Mouse (Mus musculus): ENCODE measurements around the gene Tuba1a.
"Not testable (repeated sequence)": the region's sequence is repeated elsewhere in the genome, so short reads cannot be mapped to it uniquely, and the experiment has no call there.

Tuba1a gene

DNA sequence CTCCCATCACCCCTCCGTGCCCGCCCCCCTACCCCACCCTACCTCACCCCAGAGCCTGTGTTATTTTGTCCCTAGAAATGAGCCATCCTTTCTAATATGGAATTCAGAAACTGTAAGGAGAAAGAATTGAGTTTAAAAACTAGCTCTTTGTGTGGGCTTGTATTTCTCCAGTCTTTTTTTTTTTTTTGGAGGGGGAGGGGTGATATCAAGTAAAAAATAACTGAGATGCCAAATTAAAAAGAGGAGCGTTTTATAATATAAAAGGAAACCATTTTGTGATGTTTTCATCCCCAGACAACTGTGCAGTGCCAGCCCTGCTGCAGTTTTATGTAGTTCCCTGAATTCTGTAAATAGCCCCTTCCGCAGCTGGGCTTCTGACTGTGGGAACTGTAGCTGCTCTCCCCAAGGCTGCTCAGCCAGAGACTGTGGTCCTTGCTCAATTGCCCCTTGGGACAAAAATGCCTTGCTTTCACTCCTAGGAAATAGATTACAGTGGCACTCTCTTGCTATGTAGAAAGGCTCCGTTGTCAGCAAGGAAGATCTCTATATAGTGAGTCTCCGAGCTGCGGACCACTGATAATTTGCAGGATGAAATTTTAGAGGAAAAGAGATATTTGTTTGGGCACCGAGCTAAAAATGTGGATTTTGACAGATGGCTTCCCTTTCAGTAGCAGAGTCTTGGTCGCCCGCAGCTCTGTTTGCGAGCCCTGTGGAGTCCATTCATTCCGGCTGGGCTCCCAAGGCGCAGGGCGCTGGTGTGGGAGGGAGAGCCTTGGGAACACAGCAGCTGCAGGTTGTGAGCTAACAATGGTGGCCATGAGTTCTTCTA is 1.1 kb upstream of the Tuba1a start:
- no peak for DNase-seq

DNA sequence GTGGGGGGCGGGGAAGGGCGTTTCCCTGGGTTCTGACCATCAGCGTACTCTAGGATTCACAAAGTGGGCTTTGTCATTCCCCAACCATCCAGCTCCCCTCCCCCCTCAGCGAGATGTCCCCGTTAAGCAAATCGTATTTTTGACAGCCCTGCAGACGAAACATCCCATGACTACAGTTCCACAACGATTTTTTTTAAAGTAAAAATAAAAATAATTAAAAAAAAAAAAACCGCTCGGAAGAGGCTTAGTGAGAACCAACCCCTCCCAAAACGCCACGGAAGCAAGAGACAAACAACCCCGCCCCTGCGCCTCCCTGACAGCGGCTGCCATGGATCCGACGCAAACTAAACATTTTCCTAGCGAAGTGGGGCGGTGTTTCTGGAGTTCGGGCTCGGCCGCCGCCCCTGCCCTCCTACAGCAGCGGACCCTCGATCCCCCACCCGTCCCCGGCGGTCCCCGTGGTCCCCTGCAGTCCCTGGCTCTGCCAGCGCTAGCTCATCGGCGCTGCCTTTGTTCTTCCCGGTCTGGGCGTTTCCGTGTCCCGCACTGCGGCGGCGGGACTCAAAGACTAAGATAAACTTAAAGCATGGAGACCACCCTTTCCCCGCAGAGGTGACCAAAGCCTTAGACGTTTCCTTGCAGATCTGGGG is 627 bp downstream of the Tuba1a start:
- DNase-seq: peak; percentile 65

DNA sequence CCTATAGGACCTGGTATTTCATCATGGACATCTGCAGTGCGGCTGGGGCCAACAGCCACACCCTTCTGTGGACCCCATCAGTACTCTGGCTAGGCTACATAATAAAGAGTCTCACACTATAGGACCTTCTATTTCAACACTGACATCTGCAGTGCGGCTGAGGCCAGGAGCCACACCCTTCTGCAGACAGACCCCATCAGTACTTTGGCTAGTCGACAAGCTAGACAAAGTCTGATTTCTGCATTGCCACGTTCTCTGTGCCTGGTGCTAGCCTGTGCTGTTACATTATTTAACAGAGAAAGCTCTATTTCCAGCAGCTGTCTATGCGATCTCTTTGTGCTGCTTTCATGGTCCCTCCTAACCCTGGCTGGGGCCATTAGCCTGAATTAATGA is 1.4 kb downstream of the Tuba1a start:
- no peak for DNase-seq

DNA sequence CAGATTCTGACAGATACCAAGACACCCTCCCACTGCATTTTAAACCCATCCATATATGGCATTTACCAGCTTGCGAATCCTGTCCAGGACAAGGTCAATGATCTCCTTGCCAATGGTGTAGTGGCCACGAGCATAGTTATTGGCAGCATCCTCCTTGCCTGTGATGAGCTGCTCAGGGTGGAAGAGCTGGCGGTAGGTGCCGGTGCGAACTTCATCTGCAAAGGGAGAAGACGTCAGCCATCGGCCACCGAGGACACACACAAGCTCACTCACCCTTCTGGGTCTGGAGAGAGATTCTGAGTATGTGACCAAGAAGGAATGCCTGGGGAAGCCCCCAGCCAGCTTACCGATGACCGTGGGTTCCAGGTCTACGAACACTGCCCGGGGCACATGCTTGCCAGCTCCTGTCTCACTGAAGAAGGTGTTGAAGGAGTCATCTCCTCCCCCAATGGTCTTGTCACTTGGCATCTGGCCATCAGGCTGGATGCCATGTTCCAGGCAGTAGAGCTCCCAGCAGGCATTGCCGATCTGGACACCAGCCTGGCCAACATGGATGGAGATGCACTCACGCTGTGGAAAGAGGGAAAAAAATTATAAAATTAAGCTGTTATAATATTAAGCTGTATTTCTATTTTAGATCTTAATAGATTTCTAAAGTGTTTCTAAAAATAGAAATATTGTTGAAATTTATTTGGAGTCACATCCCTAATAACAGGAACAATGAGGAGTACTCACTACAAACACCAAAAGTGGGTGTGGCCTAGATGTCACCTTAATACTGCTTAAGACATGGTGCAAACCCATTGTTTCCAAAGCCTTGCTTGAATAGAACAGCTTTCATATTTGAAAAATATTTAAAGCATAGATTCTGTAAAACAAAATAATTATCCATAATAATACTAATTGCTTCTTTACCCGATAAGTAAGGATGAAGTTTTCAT is 2.1 kb downstream of the Tuba1a start:
- DNase-seq: not testable (repeated sequence)

DNA sequence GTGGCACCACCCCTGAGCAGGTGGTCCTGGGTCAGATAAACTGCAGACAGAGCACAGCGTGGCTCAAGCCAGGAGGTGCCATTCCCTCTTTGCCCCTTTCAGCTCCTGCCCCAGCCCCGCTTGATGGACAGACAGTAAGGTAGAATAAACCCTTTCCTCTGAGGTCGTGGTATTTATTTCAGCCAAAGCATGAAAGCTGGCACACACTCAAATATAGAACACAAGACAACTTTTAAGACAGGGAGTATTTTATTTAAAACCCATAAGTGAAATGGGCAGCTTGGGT is 4.0 kb downstream of the Tuba1a start:
- DNase-seq: no peak

DNA sequence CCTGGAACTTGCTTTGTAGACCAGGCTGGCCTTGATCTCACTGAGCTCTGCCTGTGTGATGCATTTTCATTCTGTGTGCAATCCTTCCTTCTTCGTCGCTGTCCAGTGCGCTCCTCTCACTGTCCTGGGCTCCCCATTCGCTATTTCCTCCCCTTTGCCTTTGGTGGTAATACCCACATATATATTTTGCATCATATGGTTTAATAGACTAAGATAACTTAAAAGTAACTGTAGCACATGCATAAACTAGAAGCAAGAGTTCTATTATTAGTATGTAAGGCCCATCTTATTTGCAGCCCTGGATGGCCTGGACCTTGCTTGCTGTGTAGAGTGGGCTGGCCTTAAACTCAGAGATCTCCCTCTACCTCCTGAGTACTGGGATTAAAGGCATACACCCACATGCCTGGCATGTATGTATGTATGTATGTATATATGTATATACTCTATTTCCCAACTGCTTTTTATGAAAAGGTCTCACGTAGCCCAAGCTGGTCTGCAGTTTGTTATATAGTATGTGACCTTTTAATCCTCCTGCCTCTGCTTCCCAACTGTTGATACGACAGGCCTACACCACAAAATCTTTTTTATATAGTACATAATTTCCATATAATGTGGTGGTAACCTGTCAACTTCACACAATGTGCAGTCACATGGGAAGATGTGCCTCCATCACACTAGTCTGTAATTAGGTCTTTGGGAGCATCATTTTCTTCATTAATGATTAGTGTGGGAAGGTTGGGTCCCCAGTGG is 4.5 kb downstream of the Tuba1a start:
- DNase-seq: no peak

DNA sequence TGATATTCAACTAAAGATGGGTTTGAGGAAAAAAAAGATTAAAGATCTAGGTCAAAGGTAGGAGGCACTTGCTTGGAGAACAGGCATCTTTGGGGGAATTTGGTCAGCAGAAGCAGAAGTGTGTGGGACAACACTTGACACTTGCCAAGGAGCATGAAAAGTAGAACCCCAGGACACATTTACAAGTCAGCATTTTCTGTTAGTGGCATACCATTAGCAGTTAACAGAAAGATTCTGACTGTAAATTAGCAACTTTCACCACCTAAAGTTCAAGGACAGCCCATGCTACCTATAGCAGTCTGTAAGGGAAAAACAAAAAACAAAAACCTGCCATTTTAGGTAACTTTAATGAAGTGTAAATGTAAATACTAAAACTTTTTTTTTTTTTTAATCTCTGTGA is 5.1 kb downstream of the Tuba1a start:
- DNase-seq: no peak

DNA sequence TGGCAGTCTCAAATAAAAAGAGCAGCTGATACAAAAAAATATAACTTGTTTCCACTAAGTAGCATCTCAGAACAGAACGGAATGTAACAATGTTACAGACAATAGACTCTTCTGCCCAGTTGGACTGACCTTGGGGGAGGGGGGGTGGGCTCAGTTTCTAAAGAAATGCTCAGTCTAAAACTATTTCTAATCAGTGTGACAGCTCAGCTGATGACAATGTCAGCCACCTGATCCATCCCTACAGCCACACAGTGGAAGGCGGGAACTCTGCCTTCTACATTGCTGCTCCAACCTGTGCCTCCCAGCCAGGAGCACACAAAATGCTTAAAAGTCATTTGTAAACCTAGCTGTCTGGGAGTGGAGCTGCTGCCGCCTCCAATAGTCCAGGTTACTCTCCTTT is 5.6 kb downstream of the Tuba1a start:
- no peak for DNase-seq

DNA sequence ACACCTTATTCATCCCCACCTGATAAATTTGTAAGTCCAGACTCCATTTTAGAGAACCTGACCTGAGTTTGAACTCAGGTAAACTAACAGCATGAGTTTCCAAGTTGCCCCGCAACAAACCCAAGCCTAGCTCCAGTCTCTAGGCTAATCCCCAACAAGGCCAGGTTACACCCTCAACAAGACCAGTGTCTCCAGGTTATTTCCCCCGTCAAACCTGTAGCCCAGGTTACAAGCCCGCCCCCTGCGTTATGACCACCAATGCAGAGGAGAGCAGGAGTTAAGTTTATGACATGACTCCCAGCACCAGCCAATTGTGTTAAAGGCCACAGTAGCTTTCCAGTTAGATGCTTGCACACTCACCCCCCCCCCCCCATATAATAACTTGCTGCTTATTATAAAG is 10.4 kb downstream of the Tuba1a start:
- DNase-seq: no peak

DNA sequence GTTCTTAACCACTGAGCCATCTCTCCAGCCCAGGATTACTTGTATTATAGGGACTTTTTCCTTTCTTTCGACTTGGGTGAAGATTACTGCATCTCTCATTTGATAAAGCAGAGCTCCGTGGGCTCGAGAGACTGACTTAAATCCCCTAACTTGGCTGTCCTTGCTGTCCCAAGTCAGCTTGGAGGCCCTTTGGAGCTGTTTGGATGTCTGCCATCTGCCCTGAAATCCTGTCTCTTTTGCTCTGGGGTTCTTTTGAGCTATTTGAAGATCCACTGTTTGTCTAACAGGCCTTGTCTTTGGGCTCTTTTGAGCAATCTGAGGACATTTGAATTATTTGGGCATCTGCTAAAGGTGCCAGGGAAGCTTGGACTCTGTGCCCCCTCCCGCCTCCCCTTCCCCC is 11.4 kb downstream of the Tuba1a start:
- no peak for DNase-seq

DNA sequence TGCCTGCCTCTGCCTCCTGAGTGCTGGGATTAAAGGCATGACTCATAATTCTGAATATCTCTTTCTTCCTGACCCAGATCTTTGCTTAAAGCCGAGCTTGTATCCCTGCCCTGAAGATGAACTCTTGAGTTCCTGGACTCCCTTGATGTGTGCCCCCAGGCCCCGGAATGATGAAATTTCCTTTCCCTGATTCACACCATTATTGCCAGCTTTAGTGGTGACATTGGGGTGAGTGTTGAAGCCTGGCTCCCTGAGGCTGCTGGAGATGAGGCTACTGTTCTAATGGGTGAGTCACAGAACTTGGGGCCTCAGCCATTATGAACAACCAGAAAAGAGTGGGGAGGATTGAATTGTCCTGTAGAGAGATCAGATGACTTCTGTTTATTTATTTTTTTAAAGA is 12.0 kb downstream of the Tuba1a start:
- DNase-seq: no peak

DNA sequence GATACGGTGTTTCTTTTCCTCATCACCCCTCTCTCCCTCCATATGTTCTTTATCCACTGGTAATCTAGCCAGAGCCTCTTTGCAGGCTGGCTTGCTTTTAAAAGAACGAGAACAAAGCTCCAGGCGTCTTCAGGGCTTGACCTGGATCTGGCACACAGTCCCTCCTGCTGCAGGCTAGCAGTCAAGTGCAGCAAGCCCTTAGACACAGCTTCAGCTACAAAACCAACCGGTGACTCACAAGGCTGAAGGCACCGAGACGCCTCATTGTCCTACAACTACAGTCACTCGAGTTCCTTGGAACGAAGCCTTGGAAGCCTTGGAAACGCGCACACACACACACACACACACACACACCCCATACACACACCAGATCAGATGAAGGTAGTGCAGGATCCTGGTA is 12.7 kb downstream of the Tuba1a start:
- DNase-seq: no peak

DNA sequence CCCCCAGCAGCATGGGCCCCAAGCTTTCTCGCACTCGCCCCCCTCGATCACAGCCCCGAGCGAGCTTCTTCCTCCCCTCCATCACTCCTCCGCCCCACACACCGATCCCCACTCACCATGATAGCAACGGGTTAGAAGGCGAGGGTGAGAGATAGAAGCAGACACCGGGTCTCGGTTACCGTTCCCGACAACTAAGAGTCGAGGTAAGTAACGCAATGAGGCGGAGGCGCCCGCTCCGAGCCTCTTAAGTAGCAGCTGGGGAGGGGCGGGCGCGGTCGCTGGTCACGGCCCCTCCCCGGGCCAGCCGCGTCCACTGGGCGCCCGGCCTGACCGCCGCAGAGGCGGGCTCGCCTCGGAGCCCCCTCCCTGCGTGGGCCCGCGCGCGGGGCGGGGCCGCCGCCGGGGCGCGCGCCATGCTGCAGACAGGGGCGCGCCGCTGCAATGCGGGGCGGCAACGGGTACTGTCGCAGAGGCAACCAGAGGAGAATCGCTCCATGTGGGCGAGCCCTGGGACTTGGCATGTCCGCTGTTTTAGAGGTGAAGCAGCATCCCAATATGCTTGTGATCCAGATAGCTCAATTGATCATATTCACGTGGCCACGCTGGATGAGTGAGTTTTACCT is 19.2 kb downstream of the Tuba1a start, which contains the start of gene Tuba1b:
Gene Tuba1b (minus strand): TSS at position 349 of the 623 bp plus-strand sequence.
- peak; percentile 94 for DNase-seq

DNA sequence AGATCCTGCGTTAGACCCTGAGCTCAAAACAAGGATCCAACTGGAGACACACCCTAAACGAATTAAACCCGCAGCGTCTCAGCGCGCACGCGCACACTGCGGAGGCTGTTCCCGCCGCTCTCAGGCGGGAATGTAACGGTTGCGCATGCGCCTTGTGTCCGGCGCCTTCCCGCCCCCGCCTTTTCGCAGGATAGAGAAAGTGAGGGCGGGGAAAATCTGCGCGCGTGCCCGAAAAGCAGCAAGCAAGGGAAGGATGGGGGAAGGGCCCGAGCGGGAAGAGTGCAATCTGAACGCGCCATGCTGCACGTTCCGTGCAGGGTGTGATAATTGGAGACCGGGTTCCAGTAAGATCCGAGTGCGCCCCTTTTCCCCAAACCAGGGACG is 19.7 kb downstream of the Tuba1a start:
- peak; percentile 97 for DNase-seq

DNA sequence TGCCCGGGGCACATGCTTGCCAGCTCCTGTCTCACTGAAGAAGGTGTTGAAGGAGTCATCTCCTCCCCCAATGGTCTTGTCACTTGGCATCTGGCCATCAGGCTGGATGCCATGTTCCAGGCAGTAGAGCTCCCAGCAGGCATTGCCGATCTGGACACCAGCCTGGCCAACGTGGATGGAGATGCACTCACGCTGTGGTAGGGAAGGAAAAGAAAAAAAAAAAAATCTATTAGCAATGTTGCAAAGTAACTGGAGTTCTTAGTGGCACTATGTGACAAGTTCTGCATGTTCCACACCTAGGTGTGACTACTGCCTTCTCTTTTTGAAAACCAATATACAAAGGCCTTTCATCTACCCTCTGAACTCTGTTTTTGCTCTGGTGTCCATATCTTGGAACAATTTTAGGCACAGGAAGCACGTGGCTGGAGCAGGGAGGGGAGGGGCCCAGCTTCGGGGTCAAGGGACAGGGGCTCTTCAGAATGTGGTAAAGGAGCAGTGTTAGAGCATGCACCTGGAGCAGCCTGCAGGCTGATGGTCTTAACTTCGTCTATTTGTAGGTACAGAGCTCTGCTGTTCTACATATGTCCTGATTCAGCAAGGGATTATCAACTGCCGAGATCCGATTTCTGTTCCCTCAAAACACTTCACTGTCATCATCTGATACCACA is 20.4 kb downstream of the Tuba1a start:
- DNase-seq: peak; percentile 41

DNA sequence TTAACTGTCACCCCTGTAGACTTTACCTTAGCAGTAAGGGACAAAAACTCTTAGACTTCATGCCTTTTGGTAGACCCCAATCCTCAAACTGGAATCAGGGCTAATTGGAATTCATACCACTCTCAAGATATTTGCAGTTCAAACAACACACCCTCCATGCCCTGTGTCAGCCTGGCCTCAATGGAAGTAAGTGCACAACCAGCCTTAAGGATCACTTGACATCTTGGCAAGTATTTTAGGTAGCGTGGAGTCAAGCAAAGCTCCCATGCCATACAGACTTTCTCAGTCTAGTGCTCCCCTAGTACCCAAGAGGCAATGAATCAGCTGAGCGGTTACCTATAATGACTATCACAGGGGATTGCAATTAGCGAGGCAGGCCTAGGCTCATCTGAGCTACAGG is 22.5 kb downstream of the Tuba1a start:
- DNase-seq: no peak

DNA sequence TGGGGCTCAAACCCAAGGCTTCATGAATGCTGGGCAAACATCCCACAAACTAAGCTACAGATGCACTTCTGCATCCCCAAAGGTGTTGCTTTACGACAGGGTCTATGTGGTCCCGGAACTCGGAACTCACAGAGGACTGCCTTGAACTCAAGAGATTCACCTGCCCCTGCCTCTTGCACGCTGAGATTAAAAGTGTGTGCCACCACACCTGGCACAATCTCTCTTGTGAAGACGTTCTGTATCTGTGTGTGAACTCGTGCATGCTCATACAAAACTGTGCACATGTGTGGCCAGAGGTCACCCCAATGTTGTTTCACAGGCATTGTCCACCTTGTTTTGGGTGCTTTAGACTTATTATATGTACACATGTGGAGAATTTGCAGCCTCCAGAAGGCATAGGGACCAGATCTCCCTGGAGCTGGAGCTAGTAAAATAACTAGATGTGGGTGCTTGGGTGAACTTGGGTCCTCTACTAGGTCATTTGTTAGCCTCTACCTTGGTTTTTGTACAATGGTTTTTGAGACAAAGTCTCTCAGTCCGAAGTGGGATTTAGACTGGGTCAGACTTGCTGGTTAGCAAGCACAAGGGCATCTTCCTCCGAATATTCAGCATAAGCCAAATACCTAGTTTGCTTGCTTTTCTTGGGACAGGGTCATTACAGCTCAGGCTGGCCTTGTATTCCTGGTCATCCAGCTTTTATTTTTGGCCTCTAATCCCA is 23.3 kb downstream of the Tuba1a start:
- no peak for DNase-seq

DNA sequence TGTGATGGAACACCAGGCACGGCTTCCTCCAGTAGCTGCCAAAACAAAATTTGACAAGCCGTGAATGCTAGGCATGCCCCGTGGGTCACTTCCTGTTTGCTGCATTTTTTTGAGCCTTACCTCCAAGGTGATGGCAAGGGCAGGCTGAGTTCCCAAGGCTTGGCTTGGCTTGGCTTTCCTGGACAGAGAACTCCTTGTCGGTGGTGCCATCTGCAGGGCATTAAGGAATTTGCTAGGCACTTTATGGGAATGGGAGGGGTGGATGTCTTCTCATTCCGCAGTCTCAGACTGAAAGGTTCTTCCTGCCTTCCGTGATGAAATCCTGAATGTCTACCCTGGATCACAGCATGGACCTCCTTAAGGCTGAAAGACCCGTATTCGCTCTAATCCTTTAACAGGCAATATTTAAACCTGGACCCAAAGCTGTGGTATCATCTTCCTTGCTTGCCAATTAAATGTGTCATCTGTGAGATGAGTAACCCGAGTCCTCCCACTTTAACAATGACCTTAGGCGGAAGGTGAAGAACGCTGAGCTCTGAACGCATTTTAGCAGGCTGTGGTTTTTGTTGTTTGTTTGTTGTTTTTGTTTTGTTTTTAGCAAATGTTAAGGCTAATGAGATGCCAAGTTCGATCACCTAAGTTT is 24.8 kb downstream of the Tuba1a start:
- peak; percentile 52 for DNase-seq

DNA sequence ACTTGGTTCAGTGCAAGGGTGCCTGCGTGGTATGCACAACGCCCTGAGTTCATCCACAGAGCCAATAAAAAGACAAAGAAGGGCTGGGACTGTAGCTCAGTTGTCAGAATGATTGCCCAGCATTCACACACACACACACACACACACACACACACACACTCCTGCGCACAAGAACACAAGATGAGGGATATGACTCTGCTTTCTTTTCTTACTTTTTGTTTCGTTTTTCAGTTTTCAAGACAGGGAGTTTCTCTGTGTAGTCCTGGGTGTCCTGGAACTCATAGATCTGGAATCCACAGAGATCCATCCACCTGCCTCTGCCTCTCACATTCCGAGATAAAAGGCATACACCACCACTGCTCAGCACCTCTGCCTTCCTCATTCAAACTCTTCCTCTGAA is 25.9 kb downstream of the Tuba1a start:
- DNase-seq: no peak

DNA sequence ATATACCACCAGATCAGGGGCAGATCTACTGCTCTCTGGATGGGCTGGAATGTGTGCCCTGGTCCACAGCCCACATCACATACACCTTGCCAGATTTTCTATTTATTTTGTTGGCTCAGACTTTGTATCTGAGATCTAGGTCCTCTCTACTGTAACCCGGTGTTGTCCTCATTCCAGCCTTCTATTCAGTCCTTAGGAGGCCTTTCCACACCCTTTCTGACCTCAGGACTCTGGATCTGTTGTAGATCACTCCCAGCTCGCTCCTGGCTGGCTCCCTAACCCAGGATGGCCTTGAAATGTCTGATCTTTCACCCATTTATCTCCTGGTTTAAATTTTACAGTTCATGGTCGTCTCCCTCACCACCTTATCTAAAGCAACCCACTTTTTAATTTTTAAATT is 28.8 kb downstream of the Tuba1a start:
- DNase-seq: no peak
